In genomic region chr11:36686253-36686652, GRCm38 (mm10) we compare ENCODE assay signal across 19 mouse cellular contexts.
"Had no signal": no experiment of that assay in that cellular context is flagged by ENCODE, and none has a peak within 500 bp of the region (broad histone marks: within the 10 kb centered on the region; RNA-seq: fewer than 3 reads in every experiment).

No protein-coding gene starts in this region.

- H3K27me3 ChIP-seq: liver, embryonic 12.5 days; neural tube, embryonic 13.5 days; neural tube, embryonic 15.5 days had no signal

- ATAC-seq: liver, embryonic 12.5 days; midbrain, embryonic 16.5 days had no signal

- H3K4me3 ChIP-seq: liver, embryonic 12.5 days; myocyte; neural tube, embryonic 13.5 days; neural tube, embryonic 15.5 days had no signal

- H3K4me1 ChIP-seq: liver, embryonic 12.5 days; neural tube, embryonic 13.5 days; neural tube, embryonic 15.5 days had no signal

- DNase-seq: lung, adult 18-20 months; lung, embryonic 14.5 days; lung, postnatal 10 days; lung, postnatal 4 days; retina, postnatal 1 day; right cerebral cortex, adult 18-20 months; right cerebral cortex, postnatal 25 days; right cerebral cortex, postnatal 4 days; spleen, adult 18-20 months; thymus, adult 2 months; thymus, postnatal 25 days; thymus, postnatal 4 days had no signal

- H3K27ac ChIP-seq: liver, embryonic 12.5 days; liver, embryonic 14.5 days; neural tube, embryonic 13.5 days; neural tube, embryonic 15.5 days had no signal

- H3K9me3 ChIP-seq: liver, embryonic 12.5 days; neural tube, embryonic 13.5 days; neural tube, embryonic 15.5 days had no signal

- H3K9ac ChIP-seq: liver, embryonic 12.5 days; liver, embryonic 14.5 days; lung, embryonic 14.5 days; neural tube, embryonic 13.5 days; neural tube, embryonic 15.5 days had no signal

- H3K4me2 ChIP-seq: liver, embryonic 12.5 days; lung, embryonic 14.5 days; midbrain, embryonic 11.5 days; neural tube, embryonic 13.5 days; neural tube, embryonic 15.5 days had no signal

- H3K36me3 ChIP-seq: liver, embryonic 12.5 days; neural tube, embryonic 13.5 days; neural tube, embryonic 15.5 days had no signal
